Mouse (Mus musculus) brain, embryonic 14.5 days (tissue): ENCODE data around the gene Rsph1. TPM values are rescaled to one million over a fixed set of nuclear protein-coding genes. Genes with fewer than 3 reads are reported as not detected.

Experiments used
- DNase-seq: peaks from one replicate; pipeline ENCODE4 v3.0.0-alpha.2; 2011; ENCODE audit warnings: low read depth
- CTCF ChIP-seq: fragments of 200-500 bp; IDR thresholded peaks from 2 replicates; pipeline ENCODE4 v1.5.1; 2012; ENCODE audit warnings: inconsistent platforms, mild to moderate bottlenecking, moderate library complexity, borderline replicate concordance; ENCODE audit not compliant: insufficient read depth, insufficient read length; ENCODE audit errors: extremely low read depth
- POLR2A ChIP-seq: fragments of 200-500 bp; IDR thresholded peaks from 2 replicates; pipeline ENCODE4 v1.6.1; 2012; ENCODE audit warnings: mild to moderate bottlenecking, inconsistent platforms, borderline replicate concordance; ENCODE audit not compliant: poor library complexity, insufficient read depth, insufficient read length, severe bottlenecking; ENCODE audit errors: extremely low read depth
- polyA plus RNA-seq: library from polyadenylated mRNA; depleted of rRNA; stranded (reverse); fragments of >200 nt; gene quantifications from 2 replicates; pipeline ENCODE4 v1.2.3, GENCODE M21; 2012

Gene Rsph1
- polyA plus RNA-seq, 1 experiment, result 3.3 TPM

- DNase-seq, result no peak
- TF ChIP-seq POLR2A (no peak), CTCF (no peak)
Observed at GRCm38 (mm10) chr17:31270246-31270645, 6.9 kb downstream of the Rsph1 start.

GRCm38 (mm10) chr17:31269761-31270160 lies 7.4 kb downstream of the Rsph1 start:
- no peak for DNase-seq
- TF ChIP-seq CTCF (no peak), POLR2A (no peak)

- no peak for TF ChIP-seq CTCF
- TF ChIP-seq POLR2A, result no peak
- DNase-seq, result no peak
Observed at GRCm38 (mm10) chr17:31268016-31268415, 9.2 kb downstream of the Rsph1 start.

- TF ChIP-seq CTCF (no peak), POLR2A (no peak)
- DNase-seq, result no peak
Observed at GRCm38 (mm10) chr17:31267603-31268002, 9.6 kb downstream of the Rsph1 start.

- TF ChIP-seq CTCF (no peak), POLR2A (no peak)
- no peak for DNase-seq
Observed at GRCm38 (mm10) chr17:31267138-31267537, 10.0 kb downstream of the Rsph1 start.

GRCm38 (mm10) chr17:31266321-31266950 lies 10.7 kb downstream of the Rsph1 start:
- no peak for DNase-seq

DNA sequence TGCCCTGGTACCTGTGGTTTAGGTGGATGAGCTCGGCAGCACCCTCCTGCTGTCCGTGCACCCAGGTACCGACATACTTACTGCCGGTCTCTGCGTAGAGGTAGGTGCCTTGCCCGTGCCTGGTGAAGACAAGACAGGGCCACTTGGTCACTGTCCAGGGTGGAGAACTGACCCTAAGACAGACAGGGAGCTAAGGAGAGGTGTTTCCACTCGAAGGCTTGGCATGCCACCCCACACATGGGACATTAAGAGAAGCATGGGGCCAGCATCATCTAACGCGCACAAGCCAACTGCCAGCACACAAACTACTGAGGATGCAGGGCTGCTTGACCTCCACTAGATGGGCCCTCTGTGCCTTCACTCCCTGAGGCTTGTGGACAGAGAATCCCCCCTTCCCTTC lies 11.4 kb downstream of the Rsph1 start:
- no peak for TF ChIP-seq POLR2A
- TF ChIP-seq CTCF, result no peak

More at GRCm38 (mm10) chr17:31266321-31266950, 10.7 kb downstream of the Rsph1 start:
- TF ChIP-seq CTCF (no peak), POLR2A (no peak)

GRCm38 (mm10) chr17:31265171-31265572 lies 12.0 kb downstream of the Rsph1 start:
- DNase-seq, result no peak
- TF ChIP-seq CTCF, result no peak
- no peak for TF ChIP-seq POLR2A

More for the DNA sequence above, 11.4 kb downstream of the Rsph1 start:
- no peak for DNase-seq

GRCm38 (mm10) chr17:31264372-31264771 lies 12.8 kb downstream of the Rsph1 start:
- DNase-seq, result no peak
- no peak for TF ChIP-seq POLR2A
- no peak for TF ChIP-seq CTCF

DNA sequence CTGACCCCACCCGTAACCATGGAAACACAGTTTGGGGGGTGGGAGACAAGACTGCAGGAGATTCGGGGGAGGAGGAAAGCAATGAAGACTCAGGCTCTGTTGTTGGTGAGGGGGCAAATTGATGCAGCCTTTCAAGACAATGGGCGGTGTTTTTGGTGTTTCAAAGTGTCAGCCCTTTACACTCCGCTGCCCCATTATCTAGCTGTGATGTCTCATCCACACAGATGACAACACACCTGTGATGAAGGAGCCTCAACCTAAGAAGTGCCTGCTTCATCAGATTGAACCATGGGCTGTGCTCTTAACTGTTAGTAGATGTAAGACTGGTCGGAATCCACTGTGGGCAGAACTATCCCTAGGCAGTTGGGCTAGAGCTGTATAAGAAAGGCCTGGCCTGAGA lies 13.4 kb downstream of the Rsph1 start:
- TF ChIP-seq POLR2A (no peak), CTCF (no peak)
- DNase-seq, result no peak

GRCm38 (mm10) chr17:31262715-31263114 lies 14.5 kb downstream of the Rsph1 start:
- TF ChIP-seq POLR2A (no peak), CTCF (no peak)
- peak; percentile 59 for DNase-seq

DNA sequence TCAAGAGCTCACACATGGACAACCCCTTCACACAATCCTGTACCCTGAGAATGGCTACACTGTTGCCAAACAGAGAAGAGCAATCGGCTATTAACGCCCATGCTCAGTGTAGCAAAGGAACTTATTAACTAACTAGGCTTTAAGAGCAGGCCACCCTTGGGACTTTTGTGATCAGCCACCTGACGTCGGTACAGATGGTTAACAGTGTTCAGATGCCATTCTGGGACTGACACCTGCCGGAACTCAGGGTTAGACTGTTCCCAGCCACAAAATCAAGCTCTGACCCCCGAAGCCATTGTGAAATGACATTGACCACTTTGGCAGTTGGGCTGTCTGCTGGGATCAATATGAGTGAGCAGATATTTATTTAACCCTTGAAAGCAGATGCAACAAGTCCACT lies 15.8 kb downstream of the Rsph1 start:
- no peak for DNase-seq
- no peak for TF ChIP-seq POLR2A
- no peak for TF ChIP-seq CTCF
